Mouse (Mus musculus): Measurements from ENCODE around the gene Nhsl1. TPM values are rescaled to one million over a fixed set of nuclear protein-coding genes. Genes with fewer than 3 reads are reported as not detected.

The Nhsl1 gene
- polyA plus RNA-seq, 1 experiment from 2014 or later, result 10.9 TPM

- H3K27me3 ChIP-seq (ENCODE audit: control insufficient read depth, insufficient read depth, low read length), result no peaks in the 10 kb centered on the region
- ATAC-seq (ENCODE audit: insufficient number of reproducible peaks, insufficient read depth, low FRiP score, low read depth), result no peak
- 83% methylated on average over 11 of the region's 11 CpGs for WGBS
- no peaks in the 10 kb centered on the region for H3K4me1 ChIP-seq (ENCODE audit: control insufficient read depth, insufficient read depth, low read length)
- H3K4me3 ChIP-seq (ENCODE audit: low read depth, low read length), result no peak overlapping the region
- no peak overlapping the region for H3K4me2 ChIP-seq (replicated peaks; ENCODE audit: low read depth, low read length)
- no peak overlapping the region for H3K27ac ChIP-seq (ENCODE audit: low read length)
- no peaks in the 10 kb centered on the region for H3K9me3 ChIP-seq (ENCODE audit: control insufficient read depth, low read depth, low read length)
- H3K9ac ChIP-seq (replicated peaks; ENCODE audit: low read depth, low read length), result no peak overlapping the region
- H3K36me3 ChIP-seq (ENCODE audit: control insufficient read depth, insufficient read depth, low read length), result no peaks in the 10 kb centered on the region; the same call in 1 of the 2 replicates
These were observed 174.5 kb downstream of the Nhsl1 start for GRCm38 (mm10) chr10:18493010-18493894.

DNA sequence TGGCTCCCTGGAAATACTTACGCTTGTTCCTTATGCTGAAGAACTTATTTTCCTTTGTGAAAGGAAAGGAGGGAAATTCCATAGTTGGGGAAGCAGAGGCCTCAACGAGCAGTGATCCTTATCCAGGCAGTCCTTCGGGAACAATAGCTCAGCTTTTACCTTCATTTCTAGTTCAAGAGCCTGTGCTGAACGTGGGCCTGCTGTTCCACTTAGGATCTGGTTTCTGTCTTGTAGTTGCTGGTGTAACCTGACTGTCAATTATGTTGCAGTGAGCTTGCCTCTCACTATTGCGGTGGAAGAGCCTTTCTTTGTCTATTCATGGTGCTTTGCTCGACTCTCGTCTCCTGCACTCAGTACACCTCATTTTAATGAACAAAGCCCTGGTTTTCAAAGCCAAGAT, 175.5 kb downstream of the Nhsl1 start:
- H3K9ac ChIP-seq (replicated peaks; ENCODE audit: low read depth, low read length), result no peak overlapping the region
- WGBS, result 50% methylated on average over 7 of the region's 7 CpGs
- H3K36me3 ChIP-seq (ENCODE audit: control insufficient read depth, insufficient read depth, low read length), result no peaks in the 10 kb centered on the region; the same call in 1 of the 2 replicates
- no peak for ATAC-seq (ENCODE audit: insufficient number of reproducible peaks, insufficient read depth, low FRiP score, low read depth)
- H3K9me3 ChIP-seq (ENCODE audit: control insufficient read depth, low read depth, low read length), result no peaks in the 10 kb centered on the region
- H3K27me3 ChIP-seq (ENCODE audit: control insufficient read depth, insufficient read depth, low read length), result no peaks in the 10 kb centered on the region
- no peaks in the 10 kb centered on the region for H3K4me1 ChIP-seq (ENCODE audit: control insufficient read depth, insufficient read depth, low read length)
- no peak overlapping the region for H3K4me3 ChIP-seq (ENCODE audit: low read depth, low read length)
- no peak overlapping the region for H3K27ac ChIP-seq (ENCODE audit: low read length)
- no peak overlapping the region for H3K4me2 ChIP-seq (replicated peaks; ENCODE audit: low read depth, low read length)

GRCm38 (mm10) chr10:18497066-18497465, 178.3 kb downstream of the Nhsl1 start:
- Histone ChIP-seq H3K9me3 (ENCODE audit: control insufficient read depth, low read depth, low read length) (no peaks in the 10 kb centered on the region), H3K9ac (replicated peaks; ENCODE audit: low read depth, low read length) (no peak overlapping the region), H3K4me1 (ENCODE audit: control insufficient read depth, insufficient read depth, low read length) (no peaks in the 10 kb centered on the region), H3K4me3 (ENCODE audit: low read depth, low read length) (no peak overlapping the region), H3K36me3 (ENCODE audit: control insufficient read depth, insufficient read depth, low read length) (no peaks in the 10 kb centered on the region; the same call in 1 of the 2 replicates), H3K27ac (ENCODE audit: low read length) (no peak overlapping the region), H3K27me3 (ENCODE audit: control insufficient read depth, insufficient read depth, low read length) (no peaks in the 10 kb centered on the region), H3K4me2 (replicated peaks; ENCODE audit: low read depth, low read length) (no peak overlapping the region)
- WGBS, result 80% methylated on average over 7 of the region's 7 CpGs
- no peak for ATAC-seq (ENCODE audit: insufficient number of reproducible peaks, insufficient read depth, low FRiP score, low read depth)

GRCm38 (mm10) chr10:18501997-18502396, 183.2 kb downstream of the Nhsl1 start:
- Histone ChIP-seq H3K4me1 (ENCODE audit: control insufficient read depth, insufficient read depth, low read length) (no peaks in the 10 kb centered on the region), H3K27me3 (ENCODE audit: control insufficient read depth, insufficient read depth, low read length) (no peaks in the 10 kb centered on the region), H3K9me3 (ENCODE audit: control insufficient read depth, low read depth, low read length) (no peaks in the 10 kb centered on the region), H3K27ac (ENCODE audit: low read length) (no peak overlapping the region), H3K4me2 (replicated peaks; ENCODE audit: low read depth, low read length) (no peak overlapping the region), H3K36me3 (ENCODE audit: control insufficient read depth, insufficient read depth, low read length) (no peaks in the 10 kb centered on the region; the same call in 1 of the 2 replicates), H3K9ac (replicated peaks; ENCODE audit: low read depth, low read length) (no peak overlapping the region), H3K4me3 (ENCODE audit: low read depth, low read length) (no peak overlapping the region)
- no peak for ATAC-seq (ENCODE audit: insufficient number of reproducible peaks, insufficient read depth, low FRiP score, low read depth)
- WGBS, result 92% methylated on average over 3 of the region's 3 CpGs

- H3K4me1 ChIP-seq (ENCODE audit: control insufficient read depth, insufficient read depth, low read length), result no peaks in the 10 kb centered on the region
- no peak overlapping the region for H3K27ac ChIP-seq (ENCODE audit: low read length)
- H3K4me2 ChIP-seq (replicated peaks; ENCODE audit: low read depth, low read length), result no peak overlapping the region
- 72% methylated on average over 10 of the region's 10 CpGs for WGBS
- no peak for ATAC-seq (ENCODE audit: insufficient number of reproducible peaks, insufficient read depth, low FRiP score, low read depth)
- no peak overlapping the region for H3K4me3 ChIP-seq (ENCODE audit: low read depth, low read length)
- no peaks in the 10 kb centered on the region for H3K36me3 ChIP-seq (ENCODE audit: control insufficient read depth, insufficient read depth, low read length)
- no peaks in the 10 kb centered on the region for H3K27me3 ChIP-seq (ENCODE audit: control insufficient read depth, insufficient read depth, low read length)
- H3K9me3 ChIP-seq (ENCODE audit: control insufficient read depth, low read depth, low read length), result no peaks in the 10 kb centered on the region
- H3K9ac ChIP-seq (replicated peaks; ENCODE audit: low read depth, low read length), result no peak overlapping the region
These were observed 186.9 kb downstream of the Nhsl1 start for GRCm38 (mm10) chr10:18505690-18506089.

GRCm38 (mm10) chr10:18506501-18506946, 187.7 kb downstream of the Nhsl1 start:
- no peak overlapping the region for H3K4me3 ChIP-seq (ENCODE audit: low read depth, low read length)
- H3K27ac ChIP-seq (ENCODE audit: low read length), result no peak overlapping the region
- H3K4me1 ChIP-seq (ENCODE audit: control insufficient read depth, insufficient read depth, low read length), result no peaks in the 10 kb centered on the region
- H3K9me3 ChIP-seq (ENCODE audit: control insufficient read depth, low read depth, low read length), result no peaks in the 10 kb centered on the region
- 72% methylated on average over 6 of the region's 6 CpGs for WGBS
- H3K9ac ChIP-seq (replicated peaks; ENCODE audit: low read depth, low read length), result no peak overlapping the region
- no peaks in the 10 kb centered on the region for H3K36me3 ChIP-seq (ENCODE audit: control insufficient read depth, insufficient read depth, low read length)
- H3K4me2 ChIP-seq (replicated peaks; ENCODE audit: low read depth, low read length), result no peak overlapping the region
- H3K27me3 ChIP-seq (ENCODE audit: control insufficient read depth, insufficient read depth, low read length), result no peaks in the 10 kb centered on the region
- ATAC-seq (ENCODE audit: insufficient number of reproducible peaks, insufficient read depth, low FRiP score, low read depth), result no peak

DNA sequence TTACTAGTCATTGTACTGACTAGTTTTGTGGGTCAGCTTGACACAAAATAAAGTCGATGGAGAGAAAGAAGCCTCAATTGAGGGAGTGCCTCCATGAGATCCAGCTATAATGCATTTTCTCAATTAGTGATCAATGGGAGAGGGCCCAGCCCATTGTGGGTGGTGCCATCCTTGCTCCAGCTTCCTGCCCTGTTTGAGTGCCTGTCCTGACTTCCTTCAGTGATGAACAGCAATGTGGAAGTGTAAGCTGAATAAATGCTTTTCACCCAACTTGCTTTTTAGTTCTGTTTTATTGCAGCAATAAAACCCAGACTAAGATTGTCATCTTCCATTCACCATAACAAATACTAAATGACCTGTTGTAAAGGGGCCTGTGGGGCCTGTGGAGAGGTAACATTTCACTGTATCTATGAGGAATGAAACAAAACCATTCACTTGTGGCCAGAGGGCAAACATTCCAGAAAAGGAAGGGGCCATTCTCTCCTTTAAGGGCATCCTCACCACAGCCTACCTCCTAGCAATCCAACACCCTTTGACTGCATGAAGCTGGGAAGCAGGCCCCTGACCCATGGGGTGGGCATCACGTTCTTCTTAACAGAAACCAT, 189.2 kb downstream of the Nhsl1 start:
- no peak overlapping the region for H3K27ac ChIP-seq (ENCODE audit: low read length)
- H3K4me3 ChIP-seq (ENCODE audit: low read depth, low read length), result no peak overlapping the region
- no peak overlapping the region for H3K4me2 ChIP-seq (replicated peaks; ENCODE audit: low read depth, low read length)
- WGBS, result 71% methylated on average over 2 of the region's 2 CpGs
- no peaks in the 10 kb centered on the region for H3K27me3 ChIP-seq (ENCODE audit: control insufficient read depth, insufficient read depth, low read length)
- H3K9me3 ChIP-seq (ENCODE audit: control insufficient read depth, low read depth, low read length), result no peaks in the 10 kb centered on the region
- no peak overlapping the region for H3K9ac ChIP-seq (replicated peaks; ENCODE audit: low read depth, low read length)
- no peak for ATAC-seq (ENCODE audit: insufficient number of reproducible peaks, insufficient read depth, low FRiP score, low read depth)
- H3K4me1 ChIP-seq (ENCODE audit: control insufficient read depth, insufficient read depth, low read length), result no peaks in the 10 kb centered on the region
- H3K36me3 ChIP-seq (ENCODE audit: control insufficient read depth, insufficient read depth, low read length), result no peaks in the 10 kb centered on the region

- Histone ChIP-seq H3K9me3 (ENCODE audit: control insufficient read depth, low read depth, low read length) (no peaks in the 10 kb centered on the region), H3K27ac (ENCODE audit: low read length) (no peak overlapping the region), H3K36me3 (ENCODE audit: control insufficient read depth, insufficient read depth, low read length) (no peaks in the 10 kb centered on the region), H3K27me3 (ENCODE audit: control insufficient read depth, insufficient read depth, low read length) (no peaks in the 10 kb centered on the region), H3K4me1 (ENCODE audit: control insufficient read depth, insufficient read depth, low read length) (no peaks in the 10 kb centered on the region), H3K4me2 (replicated peaks; ENCODE audit: low read depth, low read length) (no peak overlapping the region), H3K9ac (replicated peaks; ENCODE audit: low read depth, low read length) (no peak overlapping the region), H3K4me3 (ENCODE audit: low read depth, low read length) (no peak overlapping the region)
- ATAC-seq (ENCODE audit: insufficient number of reproducible peaks, insufficient read depth, low FRiP score, low read depth), result no peak
- 90% methylated on average over 1 of the region's 1 CpGs for WGBS
These were observed 189.8 kb downstream of the Nhsl1 start for GRCm38 (mm10) chr10:18508586-18508985.
